Mouse (Mus musculus) cerebellum, postnatal 10 days (tissue): ENCODE results near the gene Kcnab3.
"Not testable (repeated sequence)": the region's sequence is repeated elsewhere in the genome, so short reads cannot be mapped to it uniquely, and the experiment has no call there.

Source experiments
- DNase-seq, 2 experiments: peaks; one replicate each; pipeline ENCODE4 v3.0.0; 2021; ENCODE audit warnings: mixed read lengths in 2 of 2

The Kcnab3 gene

GRCm38 (mm10) chr11:69325628-69326407 is at the start of gene Kcnab3:
Gene Kcnab3 (plus strand): TSS chr11:69326258.
- DNase-seq: peak; percentile 86 to 87

DNA sequence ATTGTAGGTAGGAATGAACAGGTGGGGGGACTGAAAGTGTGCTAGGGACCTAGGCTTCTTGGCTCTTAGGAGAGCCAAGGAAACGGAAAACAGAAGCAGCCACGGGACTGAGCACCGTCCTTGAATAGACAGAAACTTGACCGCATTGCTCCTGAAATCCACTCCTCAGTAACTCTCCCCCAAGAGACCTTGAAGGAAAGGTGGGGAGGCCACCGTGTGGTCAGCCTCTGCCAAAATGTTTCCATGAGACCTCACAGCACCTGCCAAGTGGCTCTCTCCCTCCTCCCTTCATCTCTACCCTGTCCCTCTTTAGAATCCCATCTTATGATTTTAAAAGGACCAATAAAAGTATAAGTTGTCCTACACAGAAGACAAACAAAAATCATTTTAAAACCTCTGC is 48.8 kb upstream of the Kcnab3 start:
- DNase-seq: no peak

DNA sequence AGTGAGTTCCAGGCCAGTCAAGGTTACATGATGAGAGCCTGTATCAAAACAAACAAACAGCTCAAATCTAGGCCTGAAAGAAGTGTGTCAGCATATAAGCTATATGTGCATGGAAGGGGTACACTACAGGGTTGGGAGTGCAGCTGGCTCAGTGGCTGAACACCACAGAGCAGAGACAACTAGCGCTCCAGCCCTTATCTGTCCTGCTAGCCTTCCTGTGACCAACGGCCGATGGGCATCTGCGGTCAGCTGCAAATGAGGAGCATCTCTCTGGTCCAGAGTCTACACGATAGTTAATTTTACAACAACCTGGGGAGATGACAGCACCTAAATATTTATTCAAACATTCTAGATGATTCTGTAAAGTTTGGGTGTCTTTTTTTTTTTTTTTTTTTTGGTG is 34.9 kb upstream of the Kcnab3 start:
- DNase-seq: no peak

GRCm38 (mm10) chr11:69295286-69295685 is 30.8 kb upstream of the Kcnab3 start:
- DNase-seq: no peak

DNA sequence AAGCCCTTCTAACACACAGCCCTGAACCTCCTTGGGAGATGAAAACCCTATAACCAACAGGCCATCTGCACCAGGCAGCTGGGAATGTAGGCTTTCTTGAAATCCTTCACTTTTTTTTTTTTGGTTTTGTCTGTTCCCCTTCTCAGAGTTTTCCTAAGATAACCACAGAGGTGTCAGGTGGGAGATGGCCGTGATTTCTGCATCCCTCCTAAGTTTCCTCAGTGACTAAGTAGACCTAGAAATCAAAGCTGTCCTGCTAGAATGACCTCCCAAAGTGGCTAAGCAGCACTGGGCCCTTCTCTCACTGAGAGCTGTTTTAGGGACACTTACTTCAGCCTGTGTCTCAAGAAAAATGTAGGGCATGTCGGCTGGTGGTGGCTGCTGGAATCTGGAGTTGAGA is 28.3 kb upstream of the Kcnab3 start:
- DNase-seq: no peak

GRCm38 (mm10) chr11:69298231-69298630 is 27.8 kb upstream of the Kcnab3 start:
- no peak for DNase-seq

DNA sequence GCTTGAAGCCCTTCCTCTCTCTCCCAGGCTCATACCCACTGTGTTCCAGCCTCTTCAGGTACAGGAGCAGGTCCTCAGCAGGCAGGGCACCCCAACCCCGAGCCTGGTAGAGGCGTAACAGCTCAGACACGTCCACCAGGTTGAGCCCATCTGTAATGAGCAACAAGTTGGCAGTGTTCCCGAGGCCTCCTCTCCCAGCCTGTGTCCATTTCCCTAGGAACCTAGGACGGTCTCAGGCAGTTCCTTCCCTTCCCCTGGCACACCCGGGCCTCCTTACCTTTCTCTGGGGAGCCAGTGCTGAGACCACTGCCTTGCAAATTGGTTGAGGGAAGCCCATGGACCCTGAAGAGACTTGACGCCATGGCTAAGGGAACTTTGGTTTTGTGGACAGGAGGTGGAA is 23.2 kb upstream of the Kcnab3 start:
- peak; percentile 47 to 49 for DNase-seq

GRCm38 (mm10) chr11:69305291-69305690 is 20.8 kb upstream of the Kcnab3 start:
- DNase-seq: no peak

- no peak for DNase-seq
Observed at GRCm38 (mm10) chr11:69306039-69306438, 20.0 kb upstream of the Kcnab3 start.

GRCm38 (mm10) chr11:69311266-69311665 is 14.8 kb upstream of the Kcnab3 start:
- peak; percentile 69 to 72 for DNase-seq

DNA sequence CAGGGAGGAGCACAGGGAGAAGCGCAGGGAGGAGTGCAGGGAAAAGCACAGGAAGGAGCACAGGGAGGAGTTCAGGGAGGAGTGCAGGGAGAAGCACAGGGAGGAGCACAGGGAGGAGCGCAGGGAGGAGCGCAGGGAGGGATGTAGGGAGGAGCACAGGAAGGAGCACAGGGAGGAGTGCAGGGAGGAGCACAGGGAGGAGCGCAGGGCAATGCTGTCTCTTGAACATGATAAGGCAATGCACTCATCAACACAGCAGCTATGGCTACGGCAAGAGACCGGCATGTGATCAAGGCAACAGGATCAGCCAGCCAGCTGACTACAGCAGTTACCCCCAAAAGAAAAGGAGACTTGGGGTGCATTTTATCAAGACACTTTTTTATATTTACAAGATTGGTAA is 9.7 kb upstream of the Kcnab3 start:
- no peak for DNase-seq

GRCm38 (mm10) chr11:69318000-69318399 is 8.1 kb upstream of the Kcnab3 start:
- DNase-seq: not testable (repeated sequence)

DNA sequence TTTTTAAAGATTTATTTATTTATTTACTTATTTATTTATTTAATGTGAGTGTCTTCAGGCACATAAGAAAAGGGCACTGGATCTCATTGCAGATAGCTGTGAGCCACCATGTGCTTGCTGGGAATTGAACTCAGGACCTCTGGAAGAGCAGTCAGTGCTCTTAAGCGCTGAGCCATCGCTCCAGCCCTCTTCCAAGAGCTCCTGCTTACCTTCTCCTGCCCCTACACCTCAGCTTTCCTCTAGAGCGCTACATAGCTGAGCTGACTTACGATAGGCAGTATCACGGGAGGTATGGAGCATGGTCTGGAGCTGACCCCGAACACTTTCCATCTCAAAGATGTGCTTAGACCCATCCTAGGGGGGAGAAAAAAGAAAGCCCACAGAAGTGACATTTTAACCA is 4.5 kb upstream of the Kcnab3 start:
- DNase-seq: no peak

DNA sequence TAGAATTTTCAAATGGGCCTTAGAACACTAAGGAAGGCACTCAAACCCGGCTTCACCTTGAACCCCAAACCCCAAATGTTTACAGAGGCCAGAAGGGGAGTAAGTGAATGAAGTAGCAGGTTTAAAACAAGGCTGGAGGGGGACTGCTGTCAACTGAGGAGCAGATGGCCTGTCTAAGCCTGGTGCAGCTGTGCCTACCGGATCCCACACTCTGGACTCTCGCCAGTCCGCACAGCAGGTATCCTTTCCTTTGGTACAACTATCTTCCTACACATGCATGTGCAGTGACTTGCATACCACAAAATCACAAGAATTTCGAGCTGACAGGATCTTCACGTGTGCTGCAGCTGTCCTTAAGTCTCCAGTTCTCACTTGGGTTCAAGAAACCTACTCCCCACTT is 4.0 kb upstream of the Kcnab3 start:
- peak; percentile 86 to 88 for DNase-seq

DNA sequence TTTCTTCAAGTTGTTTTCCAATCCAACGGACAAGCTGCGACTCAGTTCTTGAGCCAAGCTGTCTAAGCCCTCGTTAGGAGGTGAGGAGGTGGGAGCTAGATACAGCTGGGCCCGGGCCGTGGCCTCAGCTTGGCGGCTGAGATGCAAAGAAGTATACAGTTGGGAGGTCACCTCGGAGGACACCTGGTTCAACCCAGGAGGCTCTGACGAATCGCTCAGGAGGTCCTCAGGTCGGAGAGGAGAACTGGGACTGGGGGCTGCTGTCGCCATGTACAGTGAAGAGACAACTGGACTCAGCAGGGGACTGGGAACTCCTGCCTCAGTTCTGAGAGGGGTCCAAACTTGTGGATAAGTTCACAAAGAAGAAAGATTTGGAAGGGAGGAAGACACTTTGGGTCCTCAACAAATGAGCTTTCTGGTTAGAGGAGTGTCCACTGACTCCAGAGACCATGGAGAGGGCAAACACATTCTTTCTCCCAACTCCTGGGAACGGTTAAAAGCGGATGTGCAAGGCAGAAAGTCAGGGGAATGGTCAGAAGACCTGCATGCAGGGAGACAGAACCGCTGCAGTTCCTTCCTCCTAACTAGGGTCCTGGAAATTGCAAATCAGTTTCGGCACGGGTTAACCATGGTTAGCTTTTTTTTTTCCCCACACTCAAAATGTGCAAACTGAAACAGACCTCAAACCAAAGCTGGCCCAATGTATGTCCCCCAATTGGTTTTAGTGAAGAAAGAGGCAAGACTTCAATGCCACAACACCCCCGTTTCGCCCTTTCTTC is 3.2 kb upstream of the Kcnab3 start:
- no peak for DNase-seq

GRCm38 (mm10) chr11:69323667-69324111 is 2.4 kb upstream of the Kcnab3 start, which contains the start of the genes Cntrob and Trappc1:
Gene Cntrob (minus strand): TSS chr11:69323775.
Gene Trappc1 (plus strand): TSS chr11:69323980.
- DNase-seq: peak; percentile 99 to 100

DNA sequence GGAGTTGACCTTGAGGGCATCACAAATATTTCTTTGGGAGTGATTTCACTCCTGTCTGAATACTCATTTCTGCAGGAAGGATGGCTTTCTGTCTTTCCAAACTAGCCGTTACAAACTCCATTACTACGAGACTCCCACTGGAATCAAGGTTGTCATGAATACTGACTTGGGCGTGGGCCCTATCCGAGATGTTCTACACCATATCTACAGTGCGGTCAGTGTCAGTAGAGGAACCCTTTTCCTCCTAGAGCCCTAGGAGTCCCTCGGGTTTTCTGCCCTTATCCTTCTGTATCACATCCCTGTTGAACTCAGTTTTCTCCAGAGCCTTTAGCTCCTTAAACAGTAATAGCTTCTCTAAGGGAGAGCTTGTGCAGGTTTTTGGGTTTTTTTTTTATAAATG is 1.3 kb upstream of the Kcnab3 start:
- DNase-seq: no peak

DNA sequence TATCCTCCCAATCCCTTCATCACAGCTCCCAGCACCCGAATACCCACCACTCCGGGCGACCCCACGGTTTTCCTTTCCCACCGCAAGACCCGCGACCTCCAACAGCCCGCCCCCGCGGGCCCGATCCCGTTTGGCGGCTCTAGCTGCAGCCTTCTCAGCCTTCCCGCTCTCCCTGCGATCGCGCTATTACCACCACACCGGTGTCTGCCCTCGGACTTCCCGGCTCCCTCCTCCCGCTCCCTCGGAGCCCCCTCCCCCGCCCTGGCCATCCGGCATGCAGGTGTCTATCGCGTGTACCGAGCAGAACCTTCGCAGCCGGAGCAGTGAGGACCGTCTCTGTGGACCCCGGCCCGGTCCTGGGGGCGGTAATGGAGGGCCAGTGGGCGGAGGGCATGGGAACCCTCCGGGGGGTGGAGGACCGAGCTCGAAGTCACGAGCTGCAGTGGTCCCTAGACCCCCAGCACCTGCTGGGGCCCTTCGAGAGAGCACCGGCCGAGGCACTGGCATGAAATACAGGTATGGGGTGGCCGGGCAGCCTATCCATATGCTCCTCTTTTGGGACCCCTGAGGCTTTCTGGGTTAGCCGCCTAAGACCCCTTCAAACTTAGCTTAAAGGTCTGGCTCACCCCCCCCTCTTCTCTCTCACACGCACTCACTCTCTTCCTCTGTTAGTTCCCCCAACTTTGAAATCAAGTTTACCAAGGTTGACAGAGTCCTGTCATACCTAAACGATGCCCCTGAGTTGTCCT is 524 bp downstream of the Kcnab3 start:
- peak; percentile 66 to 73 for DNase-seq

DNA sequence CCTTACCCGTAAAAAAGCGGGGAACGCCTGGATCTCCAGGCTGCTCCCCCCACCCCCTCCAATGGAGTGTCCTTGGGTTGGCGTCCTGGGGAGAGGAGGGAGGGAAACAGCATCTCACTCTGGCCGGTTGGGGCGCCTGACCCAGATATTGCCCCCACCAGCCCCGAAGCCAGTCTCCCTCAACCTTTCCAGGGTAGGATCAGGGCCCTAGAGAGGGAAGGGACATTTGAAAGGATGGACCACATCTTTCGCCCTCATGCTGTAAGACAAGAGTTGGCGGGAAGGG is 1.0 kb downstream of the Kcnab3 start:
- DNase-seq: peak; percentile 34 to 49

- DNase-seq: no peak
Observed at GRCm38 (mm10) chr11:69327648-69328047, 1.6 kb downstream of the Kcnab3 start.

GRCm38 (mm10) chr11:69328517-69328916 is 2.5 kb downstream of the Kcnab3 start:
- DNase-seq: no peak

DNA sequence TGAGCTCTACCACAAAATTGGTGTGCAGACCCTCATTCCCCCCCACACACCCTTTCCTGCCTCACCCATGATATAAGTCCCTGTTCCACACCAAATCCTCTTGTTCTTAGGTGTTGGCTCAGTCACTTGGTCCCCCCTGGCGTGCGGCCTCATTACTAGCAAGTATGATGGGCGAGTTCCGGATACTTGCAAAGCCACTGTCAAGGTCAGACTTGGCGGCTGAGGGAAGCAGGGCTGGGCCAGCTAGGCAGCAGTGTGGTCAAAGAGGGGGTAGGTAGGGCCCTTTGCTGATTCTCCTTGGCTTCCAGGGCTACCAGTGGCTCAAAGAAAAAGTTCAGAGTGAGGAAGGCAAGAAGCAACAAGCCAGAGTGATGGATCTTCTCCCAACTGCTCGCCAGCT is 5.1 kb downstream of the Kcnab3 start:
- DNase-seq: no peak

DNA sequence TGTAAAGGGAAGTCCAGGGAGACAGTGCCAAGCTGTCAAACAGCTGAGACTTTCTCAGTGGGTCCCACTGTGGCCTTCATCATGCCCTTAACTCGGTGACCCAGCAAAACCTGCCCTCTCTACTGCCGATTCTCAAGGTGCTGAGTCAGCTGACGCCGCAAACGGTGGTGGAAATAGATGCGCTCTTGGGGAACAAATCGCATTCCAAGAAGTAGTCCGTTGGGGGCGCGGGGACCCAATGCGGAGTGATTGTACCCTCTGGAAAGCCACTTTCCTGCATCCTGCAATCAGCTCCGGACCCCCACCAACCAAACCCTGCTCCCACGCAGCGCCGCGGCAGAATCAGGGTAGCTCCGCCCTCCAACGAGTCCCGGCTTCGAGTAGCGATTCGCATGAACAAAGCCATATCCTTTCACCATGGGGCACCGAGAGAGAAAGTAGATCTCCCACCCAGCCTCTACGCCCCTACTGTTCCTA is 5.9 kb downstream of the Kcnab3 start:
- DNase-seq: peak; percentile 89 to 90
